Mouse (Mus musculus): ENCODE measurements around the gene Itga5. TPM values are rescaled to one million over a fixed set of nuclear protein-coding genes. Genes with fewer than 3 reads are reported as not detected.

Gene Itga5
- 39.3 and 41.5 TPM in 2 replicates for polyA plus RNA-seq (2012)

GRCm38 (mm10) chr15:103366376-103367149, at the start of gene Itga5:
Itga5 (minus strand) TSS chr15:103366763.

GRCm38 (mm10) chr15:103339961-103340337, 26.6 kb downstream of the Itga5 start, which contains the start of gene Zfp385a:
Zfp385a (minus strand) TSS chr15:103340093.

DNA sequence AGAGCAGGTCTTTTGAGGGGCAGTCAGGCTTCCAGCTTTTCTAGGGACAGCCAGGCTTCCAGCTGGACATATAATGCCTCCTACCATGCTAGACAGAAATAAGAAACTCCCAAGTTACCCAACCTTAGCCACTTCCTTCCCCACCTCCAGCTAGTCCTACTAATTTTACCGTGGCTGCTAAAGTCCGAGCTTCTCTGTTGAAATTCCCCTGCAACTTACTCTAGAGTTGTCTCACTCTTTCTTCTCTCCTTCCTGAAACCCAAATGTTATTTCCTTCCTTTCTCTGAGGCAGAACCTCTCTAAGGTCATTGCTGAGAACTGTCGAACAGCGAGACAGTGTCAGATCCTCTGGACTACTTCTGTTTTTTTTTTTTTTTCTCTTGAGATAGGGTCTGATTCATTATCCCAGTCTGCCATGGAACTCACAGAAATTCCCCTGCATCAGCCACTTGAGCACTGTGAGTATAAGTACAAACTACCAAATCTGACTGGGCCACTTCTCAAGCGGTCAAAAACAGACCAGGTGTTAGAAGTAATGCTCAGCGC, 56.1 kb downstream of the Itga5 start, which contains the start of gene Gpr84:
Gene Gpr84, minus strand, starts transcription at position 248 of the 546 bp plus-strand sequence.

Other genes starting within 250 kb of the Itga5 start
- gene Smug1, start 199.7 kb downstream of the Itga5 start, polyA plus RNA-seq (2012) = 0.66 and 1.4 TPM in 2 replicates
- 1.6 and 1.8 TPM in 2 replicates for gene Cbx5, start 126.9 kb downstream of the Itga5 start, polyA plus RNA-seq (2012)
- gene Hnrnpa1, start 126.3 kb downstream of the Itga5 start, polyA plus RNA-seq (2012) = 133 and 198 TPM in 2 replicates
- gene Nfe2, start 108.4 kb downstream of the Itga5 start, polyA plus RNA-seq (2012) = 84.3 and 91.5 TPM in 2 replicates
- 35.9 and 39.4 TPM in 2 replicates for gene Copz1, start 94.0 kb downstream of the Itga5 start, polyA plus RNA-seq (2012)
- gene Gpr84, start 56.2 kb downstream of the Itga5 start, polyA plus RNA-seq (2012) = 2.2 TPM in 2 replicates
- gene Zfp385a, start 26.7 kb downstream of the Itga5 start, polyA plus RNA-seq (2012) = 312 and 339 TPM in 2 replicates
- gene Gtsf1, start 63.7 kb upstream of the Itga5 start, polyA plus RNA-seq (2012) = not detected in 2 replicates
- not detected in 2 replicates for gene Gtsf2, start 81.7 kb upstream of the Itga5 start, polyA plus RNA-seq (2012)
- 20.6 and 30.3 TPM in 2 replicates for gene Nckap1l, start 87.0 kb upstream of the Itga5 start, polyA plus RNA-seq (2012)
- 4.4 and 8.3 TPM in 2 replicates for gene Pde1b, start 136.3 kb upstream of the Itga5 start, polyA plus RNA-seq (2012)
- gene Ppp1r1a, start 171.2 kb upstream of the Itga5 start, polyA plus RNA-seq (2012) = not detected in 2 replicates
- not detected in 2 replicates for gene Glycam1, start 198.3 kb upstream of the Itga5 start, polyA plus RNA-seq (2012)